Mouse (Mus musculus) CH12.LX (cell line): ENCODE results near the gene Fbxl17. TPM values are rescaled to one million over a fixed set of nuclear protein-coding genes. Genes with fewer than 3 reads are reported as not detected.

Experiments used
- DNase-seq: peaks from one replicate; pipeline ENCODE4 v3.0.0-alpha.2; 2013; ENCODE audit errors: extremely low read depth
- H3K27ac ChIP-seq: 2 replicates; pipeline ENCODE4 v1.5.1; 2012; ENCODE audit warnings: low read depth, mild to moderate bottlenecking, control low read depth, moderate library complexity; ENCODE audit not compliant: insufficient read depth
- H3K27me3 ChIP-seq: replicated peaks from 2 replicates; pipeline ENCODE3; 2012; ENCODE audit warnings: inconsistent platforms
- H3K36me3 ChIP-seq, 2 experiments: replicated peaks in 1 of 2; 2 replicates each; pipeline versions ENCODE3 to v1.6.1; 2012; ENCODE audit warnings: inconsistent platforms in 1 of 2, low read length in 1 of 2, mild to moderate bottlenecking in 1 of 2, mixed read lengths in 1 of 2, moderate library complexity in 1 of 2; ENCODE audit not compliant: control insufficient read depth in 1 of 2, insufficient read depth in 1 of 2
- H3K4me1 ChIP-seq, 2 experiments: 2 replicates each; pipeline ENCODE4 v1.6.1; 2012; ENCODE audit warnings: inconsistent platforms in 1 of 2, moderate library complexity in 1 of 2; ENCODE audit not compliant: insufficient read depth in 2 of 2, control insufficient read depth in 1 of 2
- H3K4me2 ChIP-seq: 2 replicates; pipeline ENCODE4 v1.6.1; 2012; ENCODE audit warnings: low read depth, mild to moderate bottlenecking, control low read depth; ENCODE audit not compliant: poor library complexity, insufficient read depth, severe bottlenecking
- H3K4me3 ChIP-seq, 3 experiments: fragments of 150-350 bp in 1 of 3; sonication (generic) in 1 of 3; replicated peaks in 1 of 3; 2 replicates each; pipeline versions ENCODE3 to v1.5.1; 2011 to 2012; ENCODE audit warnings: low read depth in 2 of 3, low read length in 2 of 3, mild to moderate bottlenecking in 2 of 3, moderate library complexity in 2 of 3, control low read depth in 1 of 3, improper control_type of control experiment in 1 of 3, inconsistent platforms in 1 of 3, mixed read lengths in 1 of 3; ENCODE audit not compliant: poor library complexity in 1 of 3
- H3K79me2 ChIP-seq: replicated peaks from 2 replicates; pipeline ENCODE4 v1.6.1; 2012; ENCODE audit warnings: mild to moderate bottlenecking, moderate library complexity; ENCODE audit not compliant: control insufficient read depth, poor library complexity, insufficient read depth, severe bottlenecking; ENCODE audit errors: extremely low read depth
- H3K9ac ChIP-seq: 2 replicates; pipeline ENCODE4 v1.6.1; 2012; ENCODE audit warnings: low read depth, mild to moderate bottlenecking, control low read depth, moderate library complexity; ENCODE audit not compliant: insufficient read depth
- H3K9me3 ChIP-seq: replicated peaks from 2 replicates; pipeline ENCODE3; 2012; ENCODE audit warnings: low read length, inconsistent platforms, mixed read lengths
- CHD2 ChIP-seq: IDR thresholded peaks from 2 replicates; pipeline ENCODE4 v1.6.1; 2011; ENCODE audit warnings: low read length, improper control_type of control experiment
- E2F4 ChIP-seq: IDR thresholded peaks from 2 replicates; pipeline ENCODE4 v1.6.1; 2011; ENCODE audit warnings: low read depth, low read length, improper control_type of control experiment; ENCODE audit not compliant: insufficient replicate concordance
- EP300 ChIP-seq: IDR thresholded peaks from 2 replicates; pipeline ENCODE4 v1.6.1; 2011; ENCODE audit warnings: low read length, improper control_type of control experiment
- HCFC1 ChIP-seq: IDR thresholded peaks from 2 replicates; pipeline ENCODE4 v1.6.1; 2012; ENCODE audit warnings: low read depth, mild to moderate bottlenecking, inconsistent platforms, low read length, improper control_type of control experiment
- IRF4 ChIP-seq: IDR thresholded peaks from 2 replicates; pipeline ENCODE4 v1.6.1; 2014; ENCODE audit warnings: low read depth, mild to moderate bottlenecking, inconsistent platforms, low read length, improper control_type of control experiment
- JUND ChIP-seq: conservative IDR thresholded peaks from 2 replicates; pipeline ENCODE4 v1.6.1; 2011; ENCODE audit warnings: low read depth, low read length, improper control_type of control experiment
- KAT2A ChIP-seq: IDR thresholded peaks from 2 replicates; pipeline ENCODE4 v1.6.1; 2012; ENCODE audit warnings: low read length, improper control_type of control experiment, inconsistent platforms; ENCODE audit not compliant: insufficient replicate concordance
- MEF2A ChIP-seq: IDR thresholded peaks from 2 replicates; pipeline ENCODE4 v1.6.1; 2014; ENCODE audit warnings: low read depth, mild to moderate bottlenecking, inconsistent platforms, low read length, improper control_type of control experiment, borderline replicate concordance
- MXI1 ChIP-seq: IDR thresholded peaks from 2 replicates; pipeline ENCODE4 v1.6.1; 2011; ENCODE audit warnings: mild to moderate bottlenecking, low read depth, low read length, improper control_type of control experiment
- MYC ChIP-seq: IDR thresholded peaks from 2 replicates; pipeline ENCODE4 v1.6.1; 2011; ENCODE audit warnings: low read depth, mild to moderate bottlenecking, improper control_type of control experiment, low read length
- NELFE ChIP-seq: IDR thresholded peaks from 2 replicates; pipeline ENCODE4 v1.6.1; 2011; ENCODE audit warnings: low read depth, low read length, improper control_type of control experiment
- POLR2A ChIP-seq: IDR thresholded peaks from 2 replicates; pipeline ENCODE4 v1.6.1; 2011; ENCODE audit warnings: low read depth, mild to moderate bottlenecking, improper control_type of control experiment, low read length
- POLR2AphosphoS2 ChIP-seq: IDR thresholded peaks from 2 replicates; pipeline ENCODE4 v1.6.1; 2011; ENCODE audit warnings: low read depth, low read length, improper control_type of control experiment
- RAD21 ChIP-seq: IDR thresholded peaks from 2 replicates; pipeline ENCODE4 v1.6.1; 2011; ENCODE audit warnings: low read depth, mild to moderate bottlenecking, low read length, improper control_type of control experiment, moderate library complexity
- TCF12 ChIP-seq: IDR thresholded peaks from 2 replicates; pipeline ENCODE4 v1.6.1; 2014; ENCODE audit warnings: low read depth, mild to moderate bottlenecking, inconsistent platforms, low read length, improper control_type of control experiment
- dilution Hi-C: fragments of 300-500 bp; cut with MboI; formaldehyde crosslinking; loops from 2 replicates; pipeline ENCODE4 v1.14.3; 2020; ENCODE audit warnings: low sequenced_read_pairs; ENCODE audit not compliant: extremely low pct_unique_long_range_greater_than_20kb, extremely low pct_ligation_motif_present
- in situ Hi-C: fragments of 300-500 bp; cut with MboI; formaldehyde crosslinking; loops from 3 replicates; pipeline ENCODE4 v1.14.3; 2019; ENCODE audit warnings: low sequenced_read_pairs, low pct_ligation_motif_present, low pct_unique_long_range_greater_than_20kb, mixed read lengths
- polyA plus RNA-seq: library from polyadenylated mRNA; unstranded; fragments of >175 nt; gene quantifications from 2 replicates; pipeline ENCODE4 v1.2.1, GENCODE M21; 2012; ENCODE audit warnings: low read depth; ENCODE audit not compliant: insufficient read length
- total RNA-seq, 2 experiments: library from RNA; depleted of rRNA; stranded (reverse); fragments of 300-350 nt in 1 of 2; fragments of >200 nt in 1 of 2; gene quantifications; 2 replicates each; pipeline ENCODE4 v1.2.3; 2012 to 2014

Gene Fbxl17
- total and polyA plus RNA-seq, 3 experiments, result 4.0 to 6.9 (median 4.3) TPM

DNA sequence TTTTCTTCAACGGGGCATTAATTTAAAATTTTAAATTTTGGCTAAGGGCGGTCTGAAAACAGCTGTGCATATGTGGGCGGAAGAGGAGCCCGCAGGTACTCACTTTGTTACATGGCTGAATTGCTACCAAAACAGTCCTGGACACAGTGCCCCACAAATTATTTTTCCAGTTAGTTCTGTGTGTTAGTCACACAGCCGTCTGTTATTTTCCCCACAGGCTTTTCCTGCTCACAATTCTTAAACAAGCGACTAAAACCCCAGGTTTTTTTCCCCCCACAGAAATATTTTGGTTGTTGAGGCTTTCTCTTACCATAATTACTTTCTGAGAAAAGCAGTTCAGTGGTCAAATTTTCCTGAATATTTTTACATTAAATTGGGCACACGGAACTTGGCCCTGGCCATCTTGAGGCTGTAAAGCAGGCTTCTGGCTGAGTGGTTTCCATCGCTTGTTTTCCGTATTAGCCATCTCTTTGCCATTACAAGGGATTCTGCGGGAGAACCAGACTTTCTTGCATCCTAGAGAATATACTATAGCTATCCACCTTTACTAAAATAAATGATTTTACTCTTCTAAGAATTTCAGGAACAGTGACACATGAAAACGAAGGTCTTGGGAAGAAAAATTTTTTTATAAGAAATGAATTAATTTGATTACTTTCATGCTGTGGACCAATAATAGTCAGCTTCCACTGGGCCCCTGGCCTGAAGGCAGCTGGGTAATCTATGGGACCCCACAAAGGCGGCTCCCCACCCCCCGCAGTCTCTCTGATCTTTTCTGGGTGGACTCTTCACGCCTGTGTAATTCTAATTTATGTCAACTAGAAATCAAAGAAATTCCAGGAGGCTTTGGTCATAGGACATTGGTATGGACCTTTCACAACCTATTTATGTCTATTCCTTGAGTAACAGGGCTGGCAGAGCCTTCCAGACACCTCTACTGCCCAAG lies 424.5 kb downstream of the Fbxl17 start:
- Histone ChIP-seq H3K4me2 (no peak overlapping the region), H3K4me1 (peaks cover 0 to 8% of the 10 kb centered on the region in 2 experiments; a peak in 2 of 4 replicates), H3K4me3 (no peak overlapping the region), H3K36me3 (peaks cover 0 to 7% of the 10 kb centered on the region in 2 experiments), H3K79me2 (no peaks in the 10 kb centered on the region), H3K27ac (no peak overlapping the region), H3K9ac (no peak overlapping the region), H3K27me3 (no peaks in the 10 kb centered on the region), H3K9me3 (no peaks in the 10 kb centered on the region)
- TF ChIP-seq HCFC1, result no peak
- no peak for TF ChIP-seq KAT2A
- no peak for TF ChIP-seq POLR2AphosphoS2
- no peak for TF ChIP-seq MXI1
- TF ChIP-seq E2F4, result no peak
- DNase-seq, result no peak
- dilution Hi-C loops, result no loop called here
- in situ Hi-C loops, result no loop called here

DNA sequence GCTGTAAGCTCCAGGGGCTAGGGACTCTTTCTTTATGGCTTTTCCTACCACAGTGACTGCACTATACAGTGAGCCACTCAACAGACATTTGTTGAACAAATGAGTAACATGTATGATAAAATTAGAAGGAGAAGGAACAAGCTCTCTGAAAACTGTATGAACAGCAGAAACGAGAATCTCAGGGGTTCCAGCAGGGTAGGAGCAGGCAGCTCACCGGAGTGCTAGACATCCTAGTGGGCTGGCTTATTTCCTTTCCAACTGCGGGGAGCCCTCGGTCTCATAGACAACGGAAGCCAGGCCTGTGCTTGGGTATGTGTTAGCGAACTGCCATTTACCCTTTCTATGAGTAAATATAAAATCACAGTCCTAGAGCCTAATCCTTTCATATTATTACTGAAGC lies 426.5 kb downstream of the Fbxl17 start:
- H3K27me3 ChIP-seq, result no peaks in the 10 kb centered on the region
- no peaks in the 10 kb centered on the region for H3K79me2 ChIP-seq
- dilution Hi-C loops, result no loop called here
- DNase-seq, result no peak
- H3K9ac ChIP-seq, result no peak overlapping the region
- no peak overlapping the region for H3K27ac ChIP-seq
- H3K36me3 ChIP-seq, result peaks cover 0 to 9% of the 10 kb centered on the region in 2 experiments
- H3K4me3 ChIP-seq, result no peak overlapping the region
- H3K4me2 ChIP-seq, result no peak overlapping the region
- H3K4me1 ChIP-seq, result peaks cover 0 to 15% of the 10 kb centered on the region in 2 experiments; a peak in 2 of 4 replicates
- H3K9me3 ChIP-seq, result no peaks in the 10 kb centered on the region
- TF ChIP-seq MEF2A, result no peak
- no peak for TF ChIP-seq TCF12
- no peak for TF ChIP-seq MYC
- no peak for TF ChIP-seq RAD21
- TF ChIP-seq JUND, result no peak
- no peak for TF ChIP-seq POLR2A
- no peak for TF ChIP-seq EP300
- TF ChIP-seq NELFE, result no peak
- TF ChIP-seq CHD2, result no peak
- TF ChIP-seq IRF4, result no peak
- in situ Hi-C loops, result no loop called here
